Mouse (Mus musculus) CD4-positive helper T cell, adult 2 months (primary cell): ENCODE results near the gene Slx1b.
A peak's percentile ranks its signal among the peaks of the same experiment; 100 is the strongest.
"Not testable (repeated sequence)": the region's sequence is repeated elsewhere in the genome, so short reads cannot be mapped to it uniquely, and the experiment has no call there.

Source experiments
- DNase-seq: peaks from one replicate; pipeline ENCODE4 v3.0.0-alpha.2; 2012; ENCODE audit warnings: low read depth, missing footprints, low spot score

Slx1b gene

DNA sequence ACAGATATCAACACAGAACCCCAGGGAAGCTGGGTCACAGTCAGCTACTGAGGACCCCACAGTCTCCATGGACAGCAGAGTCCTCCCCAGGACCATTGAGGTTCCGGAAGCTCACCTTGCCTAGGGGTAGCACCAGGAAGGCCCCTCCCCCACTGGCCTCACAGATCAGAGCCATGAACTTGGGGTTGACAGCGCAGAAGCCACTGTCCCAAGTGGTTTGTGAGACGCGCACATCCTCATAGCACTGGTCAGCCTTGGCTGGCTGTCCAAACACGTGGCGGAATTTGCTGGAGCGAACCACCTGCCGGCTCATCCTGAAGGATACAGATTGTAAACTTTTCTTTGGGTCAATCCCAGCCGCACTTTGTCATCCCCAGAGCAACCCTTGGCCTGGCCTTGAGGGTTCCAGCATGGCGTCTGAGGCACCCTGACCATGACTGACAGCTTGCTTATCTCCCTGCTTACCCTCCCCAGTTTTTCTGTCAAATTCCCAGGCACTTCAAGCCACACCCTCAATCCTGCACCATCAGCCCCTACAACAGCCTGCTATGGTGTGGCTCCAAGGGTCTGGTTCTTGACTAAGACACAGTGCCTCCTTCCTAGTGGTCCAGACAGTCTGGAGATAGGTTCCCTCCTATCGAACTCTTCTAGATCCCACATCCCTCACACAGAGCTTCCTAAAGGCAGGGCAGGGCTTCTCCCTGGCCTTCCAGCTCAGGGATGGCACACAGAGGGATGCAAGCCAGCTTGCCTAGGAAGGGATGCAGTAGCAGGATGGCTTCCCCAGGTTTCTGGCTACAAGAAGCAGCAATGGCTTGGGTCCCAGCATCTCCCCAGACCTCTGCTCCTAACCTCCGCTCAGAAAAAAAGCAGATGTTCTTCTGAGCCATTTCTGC is 7.5 kb upstream of the Slx1b start:
- DNase-seq, result peak; percentile 71

DNA sequence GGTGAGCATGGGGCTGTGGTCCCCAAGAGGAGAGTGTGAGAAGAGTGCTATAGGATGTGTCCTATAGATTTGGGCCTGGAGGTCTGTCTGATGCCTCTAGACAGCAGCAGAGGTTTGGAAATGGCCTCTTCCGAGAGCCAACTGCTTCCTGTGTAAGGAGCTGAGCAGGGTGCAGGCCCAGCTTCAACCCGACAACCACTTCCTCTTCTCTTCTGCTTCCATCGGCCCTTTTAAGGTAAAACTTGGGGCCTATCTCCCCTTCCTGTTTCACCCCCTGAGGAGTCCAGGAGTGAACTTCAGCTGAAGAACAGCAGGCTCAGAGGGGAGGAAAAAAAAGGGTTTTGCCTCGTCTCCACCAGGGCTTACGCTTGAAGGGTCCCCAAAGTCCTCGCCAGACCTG is 6.8 kb upstream of the Slx1b start:
- peak; percentile 91 for DNase-seq

DNA sequence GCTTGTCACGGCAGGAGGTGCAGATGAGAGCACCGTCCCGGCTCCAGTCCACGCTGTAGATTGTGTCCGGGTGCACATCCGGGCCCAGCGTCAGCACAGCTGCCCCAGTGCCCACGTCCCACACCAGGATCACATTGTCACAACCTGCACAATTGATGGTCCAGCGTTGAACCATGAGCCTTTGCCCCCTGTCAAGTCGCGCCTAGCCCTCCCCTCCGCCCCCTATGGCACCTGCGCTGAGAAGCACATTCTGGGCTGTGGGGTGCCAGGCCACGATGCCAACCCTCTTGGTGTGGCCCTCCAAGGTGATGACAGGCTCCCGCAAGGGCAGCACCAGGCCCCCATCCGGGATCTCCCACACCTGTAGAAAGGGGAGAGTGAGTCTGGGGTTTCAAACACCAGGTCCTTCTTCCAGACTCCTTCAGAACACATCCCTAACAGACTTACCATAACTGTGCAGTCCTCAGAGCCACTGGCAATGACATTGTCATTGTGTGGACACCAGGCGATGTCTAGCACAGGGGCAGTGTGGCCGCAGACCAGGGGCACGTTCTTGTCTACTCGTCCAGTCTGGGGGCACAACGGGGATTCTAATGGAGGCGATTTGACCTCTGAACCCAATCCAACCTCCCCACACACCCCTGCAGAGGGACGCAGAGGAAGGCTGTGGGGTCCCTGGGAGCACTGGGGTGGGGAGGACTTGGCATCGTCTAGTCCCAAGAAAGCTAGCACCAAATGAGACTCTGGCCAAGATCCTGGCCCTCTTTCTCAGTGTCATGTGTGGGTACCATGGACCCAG is 6.2 kb upstream of the Slx1b start:
- no peak for DNase-seq

DNA sequence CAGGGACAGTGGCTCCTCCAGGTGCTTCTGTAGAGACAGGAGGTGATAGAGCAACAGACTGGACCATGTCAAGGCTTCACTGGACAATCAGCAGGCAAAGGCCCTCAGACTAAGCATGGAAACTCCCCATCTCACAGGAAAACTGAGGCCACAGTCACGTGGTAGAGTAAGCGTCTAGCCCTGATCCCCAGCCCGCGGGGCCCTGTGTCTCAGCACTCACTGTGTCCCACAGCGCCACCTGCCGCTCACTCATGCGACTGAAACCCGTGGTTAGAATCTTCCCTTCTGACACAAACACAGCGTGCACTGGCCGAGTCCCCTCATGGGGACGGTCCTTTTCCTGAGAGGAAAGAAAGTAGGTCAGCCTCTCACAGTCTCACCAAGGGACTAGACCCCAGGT is 5.5 kb upstream of the Slx1b start:
- peak; percentile 94 for DNase-seq

DNA sequence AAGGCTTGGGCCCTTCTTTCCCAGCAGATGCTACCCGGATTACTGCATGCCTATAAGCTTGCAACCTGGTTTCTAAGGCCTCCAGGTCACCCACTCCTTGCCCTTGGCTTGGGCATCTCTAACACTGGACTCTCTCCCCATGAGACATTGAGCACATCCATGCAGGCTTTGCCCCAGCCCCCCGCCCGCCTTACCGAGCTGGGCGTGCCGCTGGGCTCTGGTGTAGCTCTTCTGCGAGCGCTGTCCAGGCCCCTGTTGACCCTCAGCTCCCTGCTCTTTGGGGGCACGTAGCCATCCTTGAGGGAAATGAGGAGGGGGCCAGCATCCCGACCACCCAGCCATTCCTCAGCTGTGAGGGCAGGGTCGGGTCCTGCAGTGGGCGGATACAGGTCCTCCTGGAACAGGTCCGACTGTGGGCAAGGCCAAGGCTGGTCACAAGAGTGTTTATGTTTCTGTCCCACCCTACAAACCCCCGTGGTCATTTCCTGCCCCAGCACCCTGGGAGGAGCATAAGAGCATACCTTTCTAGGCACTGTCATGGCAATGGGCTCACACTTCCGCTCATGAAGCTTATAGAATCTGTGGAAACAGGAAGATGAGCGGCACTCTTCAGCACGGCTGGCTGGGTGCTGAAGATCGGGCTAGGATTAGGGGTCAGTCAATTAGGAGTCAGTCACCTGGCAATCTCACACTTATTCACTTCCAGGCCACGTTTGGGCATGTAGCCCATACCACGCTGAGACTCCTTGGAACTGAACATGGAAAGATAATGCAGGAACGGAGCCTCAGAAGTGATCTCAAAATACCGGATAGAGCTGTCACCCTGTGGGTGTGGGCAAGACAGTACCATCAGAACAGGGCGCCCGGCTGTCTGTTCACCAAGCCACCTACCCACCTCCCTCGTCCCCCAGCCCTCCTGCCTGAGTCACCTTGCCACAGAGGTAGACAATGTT is 4.8 kb upstream of the Slx1b start:
- peak; percentile 39 for DNase-seq

DNA sequence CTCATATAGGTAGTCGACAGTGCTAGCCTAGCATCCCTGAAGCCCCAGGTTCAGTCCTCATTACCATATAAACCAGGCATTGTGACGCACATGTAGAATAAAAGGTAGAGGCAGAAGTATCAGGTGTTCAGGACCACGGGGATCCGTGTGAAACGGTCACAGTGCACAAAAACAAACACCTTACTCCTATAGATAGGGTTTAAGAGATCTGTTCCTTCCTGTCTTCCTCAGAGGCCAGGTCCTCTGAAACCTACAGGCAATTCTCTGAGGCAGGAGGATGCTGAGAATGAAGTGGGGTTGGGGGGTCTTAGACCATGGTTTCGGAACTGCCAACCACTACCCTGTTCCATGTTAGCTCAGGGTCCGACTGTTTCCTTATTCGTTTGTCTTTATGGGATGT is 2.3 kb upstream of the Slx1b start:
- peak; percentile 61 for DNase-seq

DNA sequence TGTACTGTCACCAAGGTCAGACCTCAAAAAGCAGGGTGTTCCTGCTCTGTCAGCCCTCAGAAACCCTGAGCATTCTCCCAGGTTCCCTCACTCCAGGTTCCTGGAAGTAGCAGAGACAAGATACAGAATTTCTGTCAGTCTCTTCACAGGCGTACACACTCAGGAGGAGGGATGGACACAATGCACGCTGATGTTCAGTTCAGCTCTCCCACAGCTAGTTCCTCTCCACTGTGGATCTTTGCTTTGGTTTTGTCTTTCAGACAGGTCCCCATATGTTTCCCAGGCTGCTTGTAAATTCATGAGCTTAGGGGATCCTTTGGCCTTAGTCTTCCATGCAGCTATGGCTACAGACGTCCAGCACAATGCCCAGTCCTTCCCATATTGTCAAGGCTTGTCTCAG is 1.3 kb upstream of the Slx1b start:
- DNase-seq, result peak; percentile 23

- no peak for DNase-seq
Observed at GRCm38 (mm10) chr7:126696303-126696702, 719 bp upstream of the Slx1b start.

- DNase-seq, result peak; percentile 92
Observed at GRCm38 (mm10) chr7:126695210-126695611, 373 bp downstream of the Slx1b start, which contains the start of gene Bola2. Gene Bola2 (plus strand): TSS chr7:126695401.

DNA sequence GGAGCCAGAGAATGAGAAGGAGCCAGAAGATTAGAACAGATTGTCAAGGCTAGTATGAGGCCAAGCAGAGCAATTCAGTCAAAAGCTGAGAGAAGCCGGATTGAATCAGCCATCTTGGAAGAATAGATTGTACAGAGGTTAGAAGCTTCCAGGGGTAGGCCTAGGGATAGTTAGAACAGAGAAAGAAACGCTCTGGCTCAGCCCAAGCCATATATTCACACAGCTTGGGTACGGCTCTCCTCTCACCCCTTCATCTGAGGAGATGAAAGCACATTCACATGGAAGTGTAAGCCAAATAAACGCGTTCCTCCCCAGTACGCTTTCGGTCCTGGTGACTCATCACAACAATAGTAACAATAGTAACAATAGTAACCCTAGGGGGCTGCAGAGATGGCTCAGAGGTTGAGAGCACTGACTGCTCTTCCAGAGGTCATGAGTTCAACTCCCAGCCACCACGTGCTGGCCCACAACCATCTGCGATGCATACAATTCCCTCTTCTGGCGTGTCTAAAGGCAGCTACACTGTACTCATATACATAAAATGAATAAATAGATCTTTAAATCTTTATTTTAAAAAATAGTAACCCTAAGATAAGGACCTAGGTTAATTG is 1.0 kb downstream of the Slx1b start:
- DNase-seq, result peak; percentile 12

- DNase-seq, result no peak
Observed at GRCm38 (mm10) chr7:126693781-126694180, 1.8 kb downstream of the Slx1b start.

GRCm38 (mm10) chr7:126693256-126693655 is 2.3 kb downstream of the Slx1b start:
- DNase-seq, result peak; percentile 88

DNA sequence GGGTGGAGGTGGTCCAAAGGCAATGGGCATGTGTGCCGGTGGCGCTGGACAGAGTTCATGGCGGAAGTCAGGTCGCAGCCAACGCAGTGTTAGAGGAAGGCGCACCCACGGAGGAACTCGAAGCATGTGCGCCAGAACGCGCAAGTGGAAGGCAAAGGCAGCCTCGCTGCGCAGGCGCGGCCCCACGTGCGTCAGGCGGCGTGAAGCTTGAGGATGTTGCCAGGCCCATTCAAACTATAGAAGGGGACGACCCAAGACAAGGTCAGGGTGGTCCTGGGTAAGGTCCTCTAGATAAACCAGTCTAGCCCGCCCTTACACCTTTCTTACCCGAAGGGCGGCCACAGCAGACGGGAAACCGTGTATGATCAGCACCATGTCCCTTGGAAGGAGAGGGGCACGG is 3.2 kb downstream of the Slx1b start:
- DNase-seq, result no peak

DNA sequence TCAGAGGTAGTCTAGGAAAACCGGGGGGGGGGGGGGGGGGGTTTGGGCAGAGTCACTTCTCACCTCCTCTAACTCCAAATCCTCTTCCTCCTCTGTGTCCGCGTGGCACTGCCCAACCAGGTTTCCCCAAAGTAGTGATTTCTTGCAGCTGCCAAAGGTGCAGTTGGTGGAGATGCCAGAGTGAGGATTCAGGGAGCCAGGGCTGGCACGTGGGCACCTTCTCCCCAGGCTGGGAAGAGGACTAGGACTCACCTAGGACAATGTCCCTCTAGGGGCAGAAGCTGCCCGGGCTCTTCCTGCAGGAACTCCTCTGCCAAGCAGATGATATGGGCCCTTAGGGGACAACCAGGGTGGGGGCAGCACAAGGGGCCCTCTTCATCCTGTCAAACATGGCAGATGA is 3.9 kb downstream of the Slx1b start:
- no peak for DNase-seq

DNA sequence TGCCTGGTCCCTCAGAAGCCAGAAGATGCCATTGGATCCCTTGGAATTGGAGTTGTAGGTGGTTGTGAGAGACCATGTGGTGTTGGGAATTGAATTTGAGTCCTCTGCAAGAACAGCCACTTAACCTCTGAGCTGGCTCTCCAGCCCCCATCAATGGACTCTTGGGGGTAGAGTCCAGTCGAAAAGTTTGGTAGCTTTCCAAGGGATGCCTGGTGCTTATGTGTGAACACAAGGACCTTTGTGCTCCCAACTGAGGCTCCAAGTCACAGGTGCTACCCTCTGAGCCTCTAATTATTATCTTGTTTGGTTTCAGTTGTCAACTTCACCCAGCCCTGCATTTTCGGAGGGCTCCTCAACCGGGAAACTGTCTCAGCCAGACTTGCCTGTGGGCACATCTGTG is 4.8 kb downstream of the Slx1b start:
- no peak for DNase-seq

DNA sequence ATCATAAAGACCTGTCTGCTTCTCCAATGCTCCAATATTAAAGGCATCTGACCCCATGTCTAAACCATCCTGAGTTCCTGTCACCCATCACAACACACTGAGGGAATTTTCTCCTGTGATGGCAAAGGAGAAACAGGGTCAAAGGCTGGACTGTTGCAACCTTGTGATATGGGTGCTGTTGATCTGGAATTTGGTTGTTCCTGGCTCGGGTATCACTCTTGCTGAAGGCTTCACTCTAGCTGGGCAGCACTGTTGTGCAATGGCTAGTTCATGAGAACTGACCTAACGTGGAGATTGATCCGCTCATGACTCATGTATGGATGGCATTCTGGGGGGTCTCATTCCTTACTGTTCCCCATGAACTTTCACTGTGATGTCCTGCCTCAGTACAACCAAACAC is 6.6 kb downstream of the Slx1b start:
- no peak for DNase-seq

DNA sequence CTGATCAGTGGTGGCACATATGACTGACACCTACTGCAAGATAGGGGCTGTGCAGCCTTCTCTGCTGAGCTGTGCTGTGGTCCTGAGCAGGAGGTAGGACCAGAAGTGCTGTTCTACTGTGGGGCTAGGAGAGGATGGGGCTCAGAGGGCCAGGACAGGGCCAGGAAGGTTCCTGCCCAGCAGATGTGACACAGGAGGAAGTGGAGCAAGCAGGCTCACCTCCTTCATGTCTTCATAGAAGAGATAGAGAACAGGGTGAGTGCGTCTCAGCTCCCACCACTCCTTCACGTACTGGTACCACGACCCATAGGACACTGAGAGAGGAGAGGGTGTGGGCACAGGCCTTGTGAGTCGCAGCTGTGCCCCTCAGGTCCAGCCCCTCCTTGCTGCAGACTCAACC is 7.4 kb downstream of the Slx1b start:
- DNase-seq, result not testable (repeated sequence)

DNA sequence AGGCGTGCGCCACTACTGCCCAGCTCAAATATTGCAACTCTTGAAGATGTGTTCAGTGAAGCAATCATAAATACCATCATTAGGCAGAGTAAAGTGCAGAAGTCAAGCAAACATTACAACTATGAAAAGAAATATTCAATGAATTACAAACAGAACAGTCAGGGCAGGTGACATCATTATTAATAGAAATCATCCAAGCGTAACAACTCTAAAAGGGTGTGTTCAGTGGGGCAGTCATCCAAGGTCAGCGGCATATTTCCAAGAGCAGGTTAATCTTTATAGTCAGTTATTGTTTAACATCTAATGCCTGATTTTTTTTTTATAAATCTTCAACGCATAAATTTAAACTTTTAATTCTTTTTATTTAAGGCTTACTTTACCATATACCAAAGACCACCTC is 14.4 kb downstream of the Slx1b start:
- DNase-seq, result no peak

- DNase-seq, result no peak
Observed at GRCm38 (mm10) chr7:126679683-126680082, 15.9 kb downstream of the Slx1b start.

GRCm38 (mm10) chr7:126678545-126679341 is 16.8 kb downstream of the Slx1b start:
- no peak for DNase-seq
